Mouse (Mus musculus): Measurements from ENCODE around the gene Ube2b.

Ube2b gene

GRCm38 (mm10) chr11:51935636-51936434 is 64.7 kb downstream of the Ube2b start:
- DNase-seq (ENCODE audit: low spot score): no peak

Measured in urinary bladder, postnatal 10 days (tissue).